Mouse (Mus musculus) forebrain, embryonic 12.5 days (tissue): ENCODE results near the gene Fgfr2. TPM values are rescaled to one million over a fixed set of nuclear protein-coding genes. Genes with fewer than 3 reads are reported as not detected.

Source experiments
- ATAC-seq: fragments of 200-750 bp; cut with Nextera tagmentation; 2 replicates; pipeline ENCODE4 v1.8.0; 2017; ENCODE audit warnings: moderate TSS enrichment; ENCODE audit not compliant: low FRiP score
- H3K27ac ChIP-seq: fragments of 300-500 bp; sonication (generic); 2 replicates; pipeline ENCODE4 v1.5.1; 2016; ENCODE audit warnings: mild to moderate bottlenecking
- H3K27me3 ChIP-seq: fragments of 300-500 bp; sonication (generic); 2 replicates; pipeline ENCODE4 v1.6.1; 2016; ENCODE audit warnings: mild to moderate bottlenecking
- H3K36me3 ChIP-seq: fragments of 300-500 bp; sonication (generic); replicated peaks from 2 replicates; pipeline ENCODE4 v1.6.1; 2016; ENCODE audit warnings: mild to moderate bottlenecking
- H3K4me1 ChIP-seq: fragments of 300-500 bp; sonication (generic); 2 replicates; pipeline ENCODE4 v1.6.1; 2016
- H3K4me2 ChIP-seq: fragments of 300-500 bp; sonication (generic); 2 replicates; pipeline ENCODE4 v1.6.1; 2016; ENCODE audit warnings: mild to moderate bottlenecking, moderate library complexity
- H3K4me3 ChIP-seq: fragments of 300-500 bp; sonication (generic); replicated peaks from 2 replicates; pipeline ENCODE4 v1.5.1; 2016; ENCODE audit warnings: mild to moderate bottlenecking
- H3K9ac ChIP-seq: fragments of 300-500 bp; sonication (generic); 2 replicates; pipeline ENCODE4 v1.6.1; 2016; ENCODE audit warnings: mild to moderate bottlenecking
- H3K9me3 ChIP-seq: fragments of 300-500 bp; sonication (generic); 2 replicates; pipeline ENCODE4 v1.6.1; 2016
- WGBS: fragments of 180-500 bp; shearing (Covaris S2); methylation state at CpG from one replicate; pipeline ENCODE4 v1.1.7; 2016; 5-methylcytosine and 5-hydroxymethylcytosine counted together
- polyA plus RNA-seq: library from polyadenylated mRNA; unstranded; fragments of >200 nt; fragmentation: Nextera tagmentation; extraction: Ambion mirVana; gene quantifications from 2 replicates; pipeline ENCODE4 v1.2.1, GENCODE M21; 2016

Gene Fgfr2
- polyA plus RNA-seq, 1 experiment from 2014 or later: 89.6 TPM

DNA sequence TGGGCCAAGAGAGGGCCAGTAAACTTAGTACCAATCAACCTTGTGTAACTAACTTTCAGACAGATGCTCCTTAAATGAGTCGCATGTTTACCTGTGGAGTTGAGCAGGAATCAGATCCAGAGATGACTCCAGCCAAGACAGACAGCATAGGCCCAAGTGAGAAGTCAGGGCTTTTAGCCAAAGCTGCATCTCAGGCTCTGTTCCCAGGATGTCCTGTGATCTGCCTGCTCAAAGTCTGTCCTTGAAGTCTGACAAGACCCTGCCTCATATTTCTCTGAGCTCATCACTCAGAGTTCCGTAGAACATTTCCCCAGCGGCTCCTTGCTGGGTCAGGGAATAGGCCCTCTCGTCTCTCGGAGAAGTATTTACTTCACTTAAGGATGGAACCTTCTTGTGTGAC, 2472.5 kb downstream of the Fgfr2 start:
- no peak overlapping the region for H3K4me2 ChIP-seq
- H3K4me1 ChIP-seq: peaks cover 57% of the 10 kb centered on the region
- no peaks in the 10 kb centered on the region for H3K9me3 ChIP-seq
- no peak for ATAC-seq
- no peaks in the 10 kb centered on the region for H3K27me3 ChIP-seq
- no peaks in the 10 kb centered on the region for H3K36me3 ChIP-seq
- 94% methylated on average over 5 of the region's 5 CpGs for WGBS
- H3K4me3 ChIP-seq: no peak overlapping the region
- H3K27ac ChIP-seq: no peak overlapping the region
- H3K9ac ChIP-seq: no peak overlapping the region

- Histone ChIP-seq H3K4me2 (no peak overlapping the region), H3K4me1 (peaks cover 58% of the 10 kb centered on the region), H3K9me3 (no peaks in the 10 kb centered on the region), H3K9ac (no peak overlapping the region), H3K27ac (no peak overlapping the region), H3K36me3 (no peaks in the 10 kb centered on the region), H3K4me3 (no peak overlapping the region), H3K27me3 (0 out of 2 replicates have a peak, but pooled peaks cover 3% of the 10 kb centered on the region)
- WGBS: 31% methylated on average over 7 of the region's 7 CpGs
- ATAC-seq: no peak
Measured at GRCm38 (mm10) chr7:130649257-130649656, 2473.9 kb downstream of the Fgfr2 start.

DNA sequence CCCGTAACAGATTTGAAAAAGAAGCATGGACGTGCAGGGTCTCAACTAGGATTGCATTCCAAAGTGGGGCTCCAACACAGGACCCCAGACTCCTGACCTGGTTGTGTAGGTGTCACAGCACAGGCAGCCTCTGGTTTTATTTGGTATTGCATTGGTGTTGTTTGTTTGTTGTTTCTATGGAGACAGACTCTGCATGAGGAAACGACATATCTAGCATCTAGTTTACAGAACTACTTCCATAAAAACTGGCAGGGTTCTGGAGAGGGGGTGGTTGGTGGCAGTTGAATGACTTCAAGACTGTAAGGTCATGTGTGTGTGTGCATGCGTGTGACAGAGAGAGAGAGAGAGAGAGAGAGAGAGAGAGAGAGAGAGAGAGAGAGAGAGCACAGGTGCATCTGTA, 2475.1 kb downstream of the Fgfr2 start:
- no peak overlapping the region for H3K4me2 ChIP-seq
- peaks cover 56% of the 10 kb centered on the region for H3K4me1 ChIP-seq
- no peak overlapping the region for H3K27ac ChIP-seq

DNA sequence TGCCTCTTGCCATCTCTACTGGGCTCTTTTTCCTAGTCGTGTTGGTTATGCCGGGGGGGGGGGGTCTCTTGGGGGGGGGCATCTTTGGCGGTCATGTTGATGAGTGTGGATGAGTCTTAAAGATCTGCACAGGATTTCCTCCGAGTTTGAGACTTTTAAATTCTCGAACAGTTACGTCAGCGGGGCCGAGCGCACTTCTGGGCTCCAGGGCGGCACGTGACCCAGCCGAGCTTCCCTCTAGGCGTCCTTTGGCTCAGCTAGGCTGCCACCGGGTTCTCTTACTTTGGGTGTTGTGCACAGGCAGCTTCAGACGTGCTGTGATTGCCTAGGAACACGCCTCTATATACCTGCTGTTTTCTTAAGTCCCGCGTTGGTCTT, 2476.4 kb downstream of the Fgfr2 start:
- Histone ChIP-seq H3K4me2 (peak overlapping the region; percentile 96), H3K9me3 (no peaks in the 10 kb centered on the region), H3K9ac (peak overlapping the region; percentile 82), H3K27me3 (peaks cover 6% of the 10 kb centered on the region; the same call in 1 of the 2 replicates), H3K4me1 (peaks cover 49% of the 10 kb centered on the region), H3K36me3 (no peaks in the 10 kb centered on the region), H3K27ac (peak overlapping the region; percentile 81), H3K4me3 (peak overlapping the region; percentile 60)
- WGBS: under 1% methylated on average over 18 of the region's 18 CpGs
- peak; percentile 70 for ATAC-seq

More for the DNA sequence above, 2475.1 kb downstream of the Fgfr2 start:
- H3K9ac ChIP-seq: no peak overlapping the region
- peaks cover 6% of the 10 kb centered on the region; the same call in 1 of the 2 replicates for H3K27me3 ChIP-seq
- no peak for ATAC-seq
- H3K4me3 ChIP-seq: no peak overlapping the region
- no peaks in the 10 kb centered on the region for H3K9me3 ChIP-seq
- no peaks in the 10 kb centered on the region for H3K36me3 ChIP-seq
- WGBS: 84% methylated on average over 4 of the region's 4 CpGs

- Histone ChIP-seq H3K4me3 (peak overlapping the region; percentile 60), H3K27me3 (peaks cover 6% of the 10 kb centered on the region; the same call in 1 of the 2 replicates), H3K4me2 (peak overlapping the region; percentile 96), H3K9ac (peak overlapping the region; percentile 82), H3K36me3 (no peaks in the 10 kb centered on the region), H3K27ac (peak overlapping the region; percentile 81), H3K9me3 (no peaks in the 10 kb centered on the region), H3K4me1 (peaks cover 49% of the 10 kb centered on the region)
- ATAC-seq: peak; percentile 79
- WGBS: under 1% methylated on average over 55 of the region's 55 CpGs
Measured at GRCm38 (mm10) chr7:130645994-130646761, 2477.0 kb downstream of the Fgfr2 start.

DNA sequence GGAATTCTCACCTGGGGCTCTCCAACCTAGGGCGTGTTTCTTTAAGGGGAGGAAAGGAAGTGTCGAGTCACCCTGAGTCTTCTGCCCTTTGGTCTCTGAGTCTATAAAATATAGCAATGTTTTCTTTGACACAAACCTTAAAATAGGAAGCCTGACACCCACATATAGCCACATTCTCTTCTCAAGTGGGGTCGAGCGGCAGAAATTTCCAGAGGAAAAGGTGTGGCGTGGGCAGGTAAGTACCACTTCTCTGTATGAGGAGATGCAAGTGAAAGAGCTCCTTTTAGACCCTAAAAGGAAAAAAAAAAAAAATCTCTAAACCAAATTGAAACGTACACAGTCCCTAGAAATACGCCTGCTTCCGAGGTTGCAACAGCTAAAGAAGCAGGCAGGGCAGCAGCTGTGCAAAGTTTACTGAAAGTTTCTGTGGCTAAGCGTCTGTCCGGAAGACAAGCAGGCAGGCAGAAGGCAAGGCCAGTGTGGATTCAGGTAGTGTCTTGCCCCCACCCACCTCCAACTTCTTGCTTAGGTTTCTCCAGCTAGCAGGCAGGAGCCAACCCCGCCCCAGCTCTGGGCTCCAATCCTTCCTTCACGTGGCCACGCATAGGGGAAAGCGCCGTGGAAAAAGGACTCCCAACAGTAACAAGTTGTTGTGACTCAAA, 2477.7 kb downstream of the Fgfr2 start:
- Histone ChIP-seq H3K4me1 (peaks cover 49% of the 10 kb centered on the region), H3K27ac (peak overlapping the region; percentile 81), H3K4me3 (peak overlapping the region; percentile 60), H3K4me2 (peak overlapping the region; percentile 96), H3K9me3 (no peaks in the 10 kb centered on the region), H3K27me3 (peaks cover 6% of the 10 kb centered on the region; the same call in 1 of the 2 replicates), H3K36me3 (no peaks in the 10 kb centered on the region), H3K9ac (peak overlapping the region; percentile 82)
- ATAC-seq: peak; percentile 45
- WGBS: 16% methylated on average over 15 of the region's 15 CpGs

- WGBS: 95% methylated on average over 9 of the region's 9 CpGs
- H3K27ac ChIP-seq: no peak overlapping the region
- no peak for ATAC-seq
- H3K4me1 ChIP-seq: peaks cover 20% of the 10 kb centered on the region
- no peak overlapping the region for H3K4me3 ChIP-seq
- no peaks in the 10 kb centered on the region for H3K9me3 ChIP-seq
- no peak overlapping the region for H3K9ac ChIP-seq
- H3K27me3 ChIP-seq: peaks cover 6% of the 10 kb centered on the region; the same call in 1 of the 2 replicates
- H3K36me3 ChIP-seq: no peaks in the 10 kb centered on the region
- no peak overlapping the region for H3K4me2 ChIP-seq
Measured at GRCm38 (mm10) chr7:130640681-130641080, 2482.5 kb downstream of the Fgfr2 start.

DNA sequence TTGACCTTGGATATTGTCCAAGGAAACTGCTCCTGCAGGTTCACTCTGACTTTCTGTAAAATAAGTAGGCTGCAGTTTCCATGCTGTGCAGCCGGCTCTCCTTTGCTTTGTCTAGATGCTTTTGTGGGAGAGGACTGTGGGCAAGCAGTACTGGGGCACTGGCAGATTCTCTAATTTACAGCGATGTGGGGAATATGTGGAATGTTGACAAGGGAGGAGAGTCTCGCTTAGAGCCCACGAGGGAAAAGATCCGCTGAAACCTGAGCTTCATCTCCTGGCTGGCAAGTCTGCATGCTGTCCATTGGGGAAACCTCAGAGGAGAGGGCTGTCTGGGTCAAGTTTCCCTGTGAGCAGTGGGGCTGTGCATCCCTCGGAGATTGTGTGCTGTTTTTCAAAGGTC, 2485.3 kb downstream of the Fgfr2 start:
- no peak overlapping the region for H3K9ac ChIP-seq
- H3K4me2 ChIP-seq: no peak overlapping the region
- no peak overlapping the region for H3K27ac ChIP-seq
- H3K4me3 ChIP-seq: no peak overlapping the region
- no peak for ATAC-seq
- H3K4me1 ChIP-seq: peaks cover 7% of the 10 kb centered on the region; the same call in 1 of the 2 replicates
- H3K9me3 ChIP-seq: no peaks in the 10 kb centered on the region
- H3K36me3 ChIP-seq: no peaks in the 10 kb centered on the region
- 39% methylated on average over 6 of the region's 6 CpGs for WGBS
- peaks cover 4% of the 10 kb centered on the region for H3K27me3 ChIP-seq

DNA sequence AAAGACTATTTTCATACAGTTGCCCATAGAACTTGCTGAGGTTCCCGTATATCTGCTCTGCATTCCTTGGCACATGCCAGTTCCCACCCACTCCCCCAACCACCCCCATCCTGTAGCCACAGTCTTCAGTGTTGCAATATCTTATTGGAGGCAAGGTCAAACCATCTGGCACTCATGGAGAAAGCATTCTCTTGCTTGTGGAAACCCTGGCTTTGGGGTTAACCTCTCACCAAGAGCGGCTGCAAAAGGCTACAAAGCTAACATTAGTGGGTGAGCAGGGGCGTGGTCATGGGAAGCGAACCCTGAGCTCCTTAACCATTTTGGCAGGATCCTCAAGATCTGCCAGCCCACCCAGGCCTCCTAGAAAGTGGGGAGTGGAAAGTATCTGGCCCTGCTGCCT, 2486.2 kb downstream of the Fgfr2 start:
- ATAC-seq: no peak
- 86% methylated on average over 4 of the region's 4 CpGs for WGBS
- no peaks in the 10 kb centered on the region for H3K36me3 ChIP-seq

DNA sequence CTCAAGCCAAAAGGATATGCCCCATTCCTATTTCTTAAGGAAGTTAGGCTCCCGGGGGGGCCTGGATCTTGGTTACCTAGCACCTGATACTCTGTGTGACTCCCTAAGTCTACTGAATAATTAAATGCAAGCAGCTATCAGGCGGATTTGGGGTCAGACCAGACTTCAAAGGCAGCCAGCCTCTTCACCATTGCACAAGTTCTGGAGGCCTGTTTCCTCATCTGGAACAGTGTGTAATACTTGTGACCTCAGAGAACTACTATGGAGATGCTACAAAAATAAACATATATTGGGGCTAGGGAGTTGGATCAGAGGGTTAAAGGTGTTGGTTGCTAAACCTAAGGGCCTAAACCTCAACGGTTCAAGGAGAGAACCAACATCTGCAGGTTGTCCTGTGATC, 2486.9 kb downstream of the Fgfr2 start:
- Histone ChIP-seq H3K4me3 (no peak overlapping the region), H3K9me3 (no peaks in the 10 kb centered on the region), H3K9ac (no peak overlapping the region), H3K27me3 (peaks cover 4% of the 10 kb centered on the region), H3K4me2 (no peak overlapping the region), H3K36me3 (no peaks in the 10 kb centered on the region), H3K4me1 (peaks cover 16% of the 10 kb centered on the region; the same call in 1 of the 2 replicates), H3K27ac (no peak overlapping the region)
- ATAC-seq: no peak
- 83% methylated on average over 3 of the region's 3 CpGs for WGBS

More for the DNA sequence above, 2486.2 kb downstream of the Fgfr2 start:
- H3K9ac ChIP-seq: no peak overlapping the region
- H3K27ac ChIP-seq: no peak overlapping the region
- no peak overlapping the region for H3K4me2 ChIP-seq
- H3K4me3 ChIP-seq: no peak overlapping the region
- H3K27me3 ChIP-seq: peaks cover 4% of the 10 kb centered on the region
- no peaks in the 10 kb centered on the region for H3K9me3 ChIP-seq
- H3K4me1 ChIP-seq: peaks cover 10% of the 10 kb centered on the region; the same call in 1 of the 2 replicates

GRCm38 (mm10) chr7:130635212-130635611, 2487.9 kb downstream of the Fgfr2 start:
- H3K36me3 ChIP-seq: no peaks in the 10 kb centered on the region
- peaks cover 4% of the 10 kb centered on the region; the same call in 1 of the 2 replicates for H3K27me3 ChIP-seq
- no peak overlapping the region for H3K27ac ChIP-seq
- peaks cover 16% of the 10 kb centered on the region; the same call in 1 of the 2 replicates for H3K4me1 ChIP-seq
- H3K9me3 ChIP-seq: no peaks in the 10 kb centered on the region
- no peak overlapping the region for H3K4me3 ChIP-seq
- H3K9ac ChIP-seq: no peak overlapping the region
- WGBS: 60% methylated on average over 7 of the region's 7 CpGs
- no peak overlapping the region for H3K4me2 ChIP-seq
- no peak for ATAC-seq

DNA sequence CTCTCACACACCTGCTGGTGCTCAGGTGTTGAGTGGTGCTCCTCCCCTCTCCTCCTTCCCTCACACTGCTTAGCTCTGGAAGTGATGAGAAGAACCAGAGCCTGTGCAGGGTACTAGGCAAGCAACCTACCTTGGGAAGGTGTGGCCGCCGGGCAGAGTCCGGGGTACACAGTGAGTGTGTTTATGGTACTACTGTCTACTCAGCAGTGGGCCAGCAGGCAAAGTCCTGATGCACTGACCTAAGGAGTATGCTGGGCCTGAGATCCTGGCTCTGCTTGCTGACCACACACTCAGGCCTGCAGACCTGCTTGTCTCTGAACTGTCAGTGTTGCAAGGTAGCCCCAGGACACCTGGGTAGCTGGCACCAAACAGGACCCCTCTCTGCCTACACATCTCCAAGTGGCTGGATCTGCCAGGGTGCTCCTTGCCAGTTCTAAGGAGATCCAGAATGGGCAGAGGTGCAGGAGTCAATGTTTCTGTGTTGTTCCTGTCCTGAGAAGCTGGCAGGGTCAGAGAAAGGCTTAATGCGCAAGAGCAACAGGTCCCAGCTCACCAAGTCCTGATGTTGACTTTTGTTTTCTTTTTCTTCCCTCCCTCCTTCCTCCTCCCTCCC, 2488.8 kb downstream of the Fgfr2 start:
- H3K4me1 ChIP-seq: peaks cover 16% of the 10 kb centered on the region; the same call in 1 of the 2 replicates
- H3K9ac ChIP-seq: no peak overlapping the region
- no peak for ATAC-seq
- H3K27me3 ChIP-seq: peaks cover 4% of the 10 kb centered on the region; the same call in 1 of the 2 replicates
- 90% methylated on average over 4 of the region's 4 CpGs for WGBS
- no peaks in the 10 kb centered on the region for H3K9me3 ChIP-seq
- no peak overlapping the region for H3K27ac ChIP-seq
- no peak overlapping the region for H3K4me2 ChIP-seq
- no peaks in the 10 kb centered on the region for H3K36me3 ChIP-seq
- no peak overlapping the region for H3K4me3 ChIP-seq
